Mouse (Mus musculus): ENCODE measurements around the gene Ndc1.

GRCm38 (mm10) chr4:107321041-107321440 lies 46.5 kb upstream of the Ndc1 start:
- no peak for TF ChIP-seq CTCF (conservative IDR thresholded peaks at IDR 0.05; ENCODE audit: low read length)
- TF ChIP-seq NANOG (IDR thresholded peaks at IDR 0.05; ENCODE audit: borderline replicate concordance, low read length) = no peak
- TF ChIP-seq POU5F1 (IDR thresholded peaks at IDR 0.05; ENCODE audit: borderline replicate concordance, low read length) = no peak
